Mouse (Mus musculus): ENCODE data around the gene Fbxw8. TPM values are rescaled to one million over a fixed set of nuclear protein-coding genes. Genes with fewer than 3 reads are reported as not detected.

The Fbxw8 gene
- 10 to 100 TPM; 36.7 to 37.4 TPM for total RNA-seq (2021)

- intact Hi-C loops (cut with DNase I), result no loop called here
- DNase-seq (ENCODE audit: extremely low spot score in 1 of 2, low spot score in 2 of 2), result peak; percentile 87 to 93
Measured at GRCm38 (mm10) chr5:118154839-118155564, at the start of gene Fbxw8. Gene Fbxw8 (minus strand): TSS chr5:118155464.

DNA sequence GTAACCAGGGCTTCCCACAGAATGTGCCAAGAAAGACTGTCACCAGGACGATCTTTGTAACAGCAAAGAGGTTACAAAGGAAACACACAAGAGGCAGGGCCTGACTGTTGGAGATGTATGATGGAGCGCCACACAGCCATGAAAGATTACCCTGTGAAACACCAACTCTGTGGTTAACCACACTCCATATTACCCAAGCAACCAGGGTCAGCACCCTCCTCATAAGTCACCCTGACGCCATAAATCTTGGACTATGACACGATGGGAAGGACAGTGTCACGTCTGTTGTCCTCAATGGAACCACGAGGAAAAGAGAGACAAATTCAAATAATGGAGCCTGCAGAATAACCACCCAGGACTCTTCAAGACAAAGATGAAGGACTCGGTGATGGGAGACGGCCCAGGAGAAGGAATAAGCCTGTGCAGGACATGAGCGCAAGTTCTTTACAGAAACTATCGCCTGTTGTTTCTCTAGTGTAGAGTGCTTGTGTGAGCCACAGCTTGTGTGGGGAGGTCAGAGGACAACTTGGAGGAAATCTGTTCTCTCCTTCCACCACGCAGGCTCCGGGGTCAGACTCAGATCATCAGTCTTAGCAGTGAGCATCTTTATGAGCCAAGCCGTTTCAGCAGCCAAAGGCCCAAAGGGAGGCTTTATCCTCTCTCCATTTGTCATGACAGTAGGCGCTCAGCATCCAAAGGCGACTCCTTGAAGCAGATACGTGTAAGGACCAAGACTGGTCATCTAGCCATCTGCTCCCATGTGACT is 49.6 kb upstream of the Fbxw8 start:
- no peak for DNase-seq (ENCODE audit: extremely low spot score in 1 of 2, low spot score in 2 of 2)
- intact Hi-C loops (cut with DNase I), result no loop called here

DNA sequence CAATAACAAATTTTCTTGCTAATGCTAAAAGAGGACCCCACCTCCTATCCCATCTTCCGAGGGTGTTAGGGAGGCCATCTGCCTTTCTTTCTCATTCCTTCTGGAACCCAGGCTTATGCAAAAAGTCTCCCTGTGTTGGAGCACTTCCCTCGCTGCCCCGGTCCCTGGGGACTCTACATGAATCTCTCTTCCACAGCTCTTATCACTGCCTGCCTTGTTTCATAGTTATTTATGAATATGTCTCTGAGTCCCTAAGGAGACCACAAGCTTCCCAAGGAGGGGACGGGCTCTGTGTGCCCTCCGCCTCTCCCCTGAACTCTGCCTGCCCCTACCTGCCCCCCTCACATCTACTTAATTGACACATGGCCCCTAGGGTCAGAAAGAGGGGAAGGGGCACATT is 44.4 kb upstream of the Fbxw8 start:
- DNase-seq (ENCODE audit: extremely low spot score in 1 of 2, low spot score in 2 of 2), result no peak

DNA sequence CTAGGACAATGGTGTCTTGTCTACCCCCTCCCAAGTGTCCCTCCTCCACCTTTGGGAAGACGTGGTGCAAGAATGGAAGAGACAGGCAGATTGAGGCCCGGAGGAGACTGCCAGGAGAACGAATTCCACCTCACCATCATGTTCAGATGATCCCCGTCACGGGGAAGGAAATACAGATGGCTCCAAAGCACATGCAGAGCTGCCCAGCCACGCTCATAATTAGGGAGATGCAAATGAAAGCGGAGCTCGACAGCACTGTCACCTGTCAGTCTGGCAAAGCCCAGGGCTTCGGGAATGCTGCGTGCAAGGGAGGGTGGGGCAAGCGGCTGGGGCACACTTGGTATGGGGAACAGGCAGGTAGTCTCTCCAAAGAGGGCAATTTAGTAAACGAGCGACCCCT is 42.2 kb upstream of the Fbxw8 start:
- DNase-seq (ENCODE audit: extremely low spot score in 1 of 2, low spot score in 2 of 2), result no peak
- intact Hi-C loops (cut with DNase I), result no loop called here

More for the DNA sequence above, 44.4 kb upstream of the Fbxw8 start:
- intact Hi-C loops (cut with DNase I), result no loop called here

DNA sequence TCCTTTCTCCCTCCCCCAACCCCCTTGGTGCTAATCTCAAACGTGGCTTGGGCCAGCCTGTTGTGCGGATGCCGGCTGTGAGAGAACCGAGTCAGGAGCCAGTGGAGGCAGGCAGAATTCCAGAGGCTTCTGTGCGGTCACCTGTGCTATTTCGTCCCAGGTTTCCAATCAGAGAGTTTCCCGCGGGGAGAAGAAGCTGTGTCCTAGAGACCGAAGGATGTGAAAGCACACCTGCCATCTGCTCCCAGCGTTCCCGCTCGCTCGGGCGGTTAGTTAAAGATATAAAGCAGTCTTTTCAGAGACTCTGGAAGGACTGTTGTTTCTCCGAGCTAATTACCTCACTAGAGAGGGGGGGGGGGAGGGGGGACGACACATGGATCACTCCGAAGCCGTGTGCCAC is 37.0 kb upstream of the Fbxw8 start:
- peak in 1 of 2 experiments; percentile 27 for DNase-seq (ENCODE audit: extremely low spot score in 1 of 2, low spot score in 2 of 2)

GRCm38 (mm10) chr5:118190491-118190890 is 35.2 kb upstream of the Fbxw8 start:
- no peak for DNase-seq (ENCODE audit: extremely low spot score in 1 of 2, low spot score in 2 of 2)
- intact Hi-C loops (cut with DNase I), result no loop called here

More for the DNA sequence above, 37.0 kb upstream of the Fbxw8 start:
- intact Hi-C loops (cut with DNase I), result no loop called here

GRCm38 (mm10) chr5:118188356-118188755 is 33.1 kb upstream of the Fbxw8 start:
- intact Hi-C loops (cut with DNase I), result no loop called here
- DNase-seq (ENCODE audit: extremely low spot score in 1 of 2, low spot score in 2 of 2), result no peak

GRCm38 (mm10) chr5:118186903-118187633 is 31.8 kb upstream of the Fbxw8 start:
- intact Hi-C loops (cut with DNase I), result no loop called here
- no peak for DNase-seq (ENCODE audit: extremely low spot score in 1 of 2, low spot score in 2 of 2)

DNA sequence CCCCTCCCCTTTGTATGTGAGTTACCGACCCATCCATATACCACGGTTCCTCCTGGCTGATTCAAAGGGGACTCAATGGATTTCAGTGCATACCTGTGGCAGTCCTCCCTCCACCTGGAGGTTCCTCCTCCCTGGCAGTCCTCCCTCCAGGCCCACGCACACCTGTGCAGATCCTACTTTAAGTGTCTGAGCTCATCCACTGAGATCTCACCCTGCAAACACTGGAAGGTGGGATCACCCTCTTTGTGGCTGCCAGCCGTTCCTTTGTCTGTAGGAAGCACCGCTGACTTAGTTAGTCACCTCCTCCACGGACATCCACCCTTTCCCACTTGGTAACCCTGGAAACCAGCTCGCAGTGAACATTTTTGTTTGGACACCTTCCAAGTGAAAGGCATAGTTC is 22.4 kb upstream of the Fbxw8 start:
- intact Hi-C loops (cut with DNase I), result no loop called here
- no peak for DNase-seq (ENCODE audit: extremely low spot score in 1 of 2, low spot score in 2 of 2)

GRCm38 (mm10) chr5:118175137-118175536 is 19.9 kb upstream of the Fbxw8 start:
- DNase-seq (ENCODE audit: extremely low spot score in 1 of 2, low spot score in 2 of 2), result no peak
- intact Hi-C loops (cut with DNase I), result no loop called here

GRCm38 (mm10) chr5:118174310-118175009 is 19.2 kb upstream of the Fbxw8 start:
- intact Hi-C loops (cut with DNase I), result loop anchor here (5.0 kb wide), 1 partner anchor 73 kb away; the partner anchor contains the start of genes 2410131K14Rik and Rnft2
- no peak for DNase-seq (ENCODE audit: extremely low spot score in 1 of 2, low spot score in 2 of 2)

DNA sequence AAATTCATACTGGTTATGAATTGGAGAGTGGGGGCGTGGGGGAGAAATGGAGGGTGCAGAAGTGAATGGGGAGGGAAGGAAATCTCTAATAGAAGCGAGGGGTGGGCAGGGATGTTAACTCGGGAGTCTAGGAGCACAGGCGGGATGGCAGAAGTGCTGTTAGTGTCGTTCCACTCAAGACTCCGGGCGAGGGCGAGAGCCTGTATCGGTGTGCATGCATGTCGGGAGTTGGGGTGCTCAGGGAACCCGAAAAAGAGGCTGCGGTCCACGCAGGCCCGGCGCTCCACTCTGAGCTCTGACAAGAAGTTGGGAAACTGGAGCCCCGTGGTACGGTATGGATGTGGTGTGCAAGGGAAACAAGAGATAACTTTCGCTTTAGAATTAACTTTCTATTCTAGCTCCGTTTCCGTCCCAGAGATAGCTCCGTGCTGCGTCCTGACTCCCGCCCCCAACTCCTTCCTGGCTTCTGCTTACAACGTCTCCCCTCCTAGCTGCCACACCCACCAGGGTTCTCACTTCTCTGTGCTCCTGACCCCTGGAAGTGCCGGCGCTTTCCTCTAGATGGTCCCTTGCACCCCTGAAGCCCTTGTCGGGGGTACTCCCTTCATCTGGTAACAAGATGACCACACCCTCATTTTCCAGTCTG is 16.9 kb upstream of the Fbxw8 start:
- intact Hi-C loops (cut with DNase I), result loop anchor here (5.0 kb wide), 1 partner anchor 75 kb away; the partner anchor contains the start of genes 2410131K14Rik and Rnft2
- DNase-seq (ENCODE audit: extremely low spot score in 1 of 2, low spot score in 2 of 2), result no peak

- peak in 1 of 2 experiments; percentile 74 for DNase-seq (ENCODE audit: extremely low spot score in 1 of 2, low spot score in 2 of 2)
- intact Hi-C loops (cut with DNase I), result loop anchor here (5.0 kb wide), 1 partner anchor 76 kb away; the partner anchor contains the start of genes 2410131K14Rik and Rnft2
Measured at GRCm38 (mm10) chr5:118171665-118172064, 16.4 kb upstream of the Fbxw8 start.

- intact Hi-C loops (cut with DNase I), result loop anchor here (5.0 kb wide), 1 partner anchor 76 kb away; the partner anchor contains the start of genes 2410131K14Rik and Rnft2
- no peak for DNase-seq (ENCODE audit: extremely low spot score in 1 of 2, low spot score in 2 of 2)
Measured at GRCm38 (mm10) chr5:118170888-118171529, 15.7 kb upstream of the Fbxw8 start.

DNA sequence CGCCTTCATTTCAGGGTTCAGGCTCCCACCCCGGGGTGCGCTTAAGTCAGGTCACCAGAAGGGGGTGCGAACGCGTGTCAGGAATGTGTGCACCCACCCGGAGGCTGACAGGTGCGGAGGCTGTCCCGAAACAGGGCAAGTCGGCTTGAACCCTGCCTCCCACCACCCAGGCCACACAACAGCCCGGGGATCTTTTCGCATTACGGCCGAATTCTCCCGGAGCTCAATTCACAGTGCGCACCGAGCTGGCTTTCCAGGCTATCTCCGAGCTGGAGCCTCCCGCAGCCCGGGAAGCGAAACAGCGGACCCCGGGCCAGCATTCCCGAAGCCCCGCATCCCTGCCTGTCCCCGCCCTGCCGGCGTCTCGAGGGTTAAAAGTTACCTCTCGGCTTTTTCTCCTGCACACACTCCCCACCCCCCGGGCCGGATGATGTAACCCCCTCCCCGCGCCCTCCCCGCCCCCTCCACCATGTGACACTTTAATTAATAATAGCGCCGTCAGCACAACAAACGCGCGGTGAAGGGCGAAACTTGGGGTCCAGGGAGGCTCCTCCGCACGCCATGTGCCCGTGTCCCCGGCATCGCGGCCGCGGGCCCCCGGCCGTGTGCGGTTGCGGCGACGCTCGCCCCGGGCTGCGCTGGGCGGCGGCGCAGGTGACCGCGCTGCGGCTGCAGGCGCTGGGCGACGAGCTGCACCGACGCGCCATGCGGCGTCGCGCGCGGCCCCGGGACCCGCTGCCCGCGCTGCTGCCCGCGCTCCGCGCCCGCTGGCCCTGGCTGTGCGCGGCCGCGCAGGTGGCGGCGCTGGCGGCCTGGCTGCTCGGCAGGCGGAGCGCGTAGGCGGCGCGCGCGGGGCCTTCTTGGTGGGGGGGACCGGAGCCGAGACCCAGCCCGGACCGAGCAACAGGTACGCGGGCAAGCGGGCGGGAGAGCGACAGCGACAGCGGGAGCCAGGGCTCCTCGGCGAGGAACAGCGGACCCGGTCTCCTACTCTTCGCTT is 14.3 kb upstream of the Fbxw8 start:
- intact Hi-C loops (cut with DNase I), result loop anchor here (5.0 to 10.0 kb wide), 3 partner anchors 52 to 155 kb away; partner anchors contain the start of genes 2410131K14Rik and Rnft2
- DNase-seq (ENCODE audit: extremely low spot score in 1 of 2, low spot score in 2 of 2), result peak in 1 of 2 experiments; percentile 70

- DNase-seq (ENCODE audit: extremely low spot score in 1 of 2, low spot score in 2 of 2), result peak in 1 of 2 experiments; percentile 65
- intact Hi-C loops (cut with DNase I), result loop anchor here (5.0 to 10.0 kb wide), 2 partner anchors 50 to 153 kb away; no protein-coding TSS in a partner anchor
Measured at GRCm38 (mm10) chr5:118167561-118167995, 12.3 kb upstream of the Fbxw8 start.
